ENCODE assay signal across 11 mouse cellular contexts in genomic region chr13:111792130-111792974, GRCm38 (mm10). TPM values are rescaled to one million over a fixed set of nuclear protein-coding genes. Genes with fewer than 3 reads are reported as not detected.
DNase-seq lines count a peak whose midpoint lies in the region; ATAC-seq and TF ChIP-seq lines count a peak whose summit lies in the region.
"Had no signal": no experiment of that assay in that cellular context is flagged by ENCODE, and none has a peak within 500 bp of the region (broad histone marks: within the 10 kb centered on the region; RNA-seq: fewer than 3 reads in every experiment).

No protein-coding gene starts in this region.

- H3K4me1 ChIP-seq in lung, embryonic 16.5 days (replicated peaks; ENCODE audit: control insufficient read depth, insufficient read depth, low read length), result peaks cover 79% of the 10 kb centered on the region

- no peak for ATAC-seq in lung, embryonic 16.5 days (ENCODE audit: low read depth)

- TF ChIP-seq CTCF in gastrocnemius, adult 2 months (IDR thresholded peaks at IDR 0.05), result no peak

- intact Hi-C loops in gastrocnemius, adult 2 months (cut with DNase I), result no loop called here

- H3K27ac ChIP-seq in gastrocnemius, adult 2 months, result peak overlapping the region; percentile 53; the same call in 1 of the 2 replicates
- H3K27ac ChIP-seq in lung, embryonic 16.5 days (ENCODE audit: low read length), result peak overlapping the region; percentile 27
- H3K27ac ChIP-seq: embryonic facial prominence, embryonic 12.5 days; layer of hippocampus, adult 2 months; liver, embryonic 14.5 days had no signal

- no peaks in the 10 kb centered on the region for H3K36me3 ChIP-seq in lung, embryonic 16.5 days (ENCODE audit: control insufficient read depth, insufficient read depth, low read length)
- H3K36me3 ChIP-seq: embryonic facial prominence, embryonic 12.5 days had no signal

- WGBS in lung, embryonic 16.5 days, result 17% methylated on average over 16 of the region's 16 CpGs

- peak overlapping the region; percentile 17; the same call in 1 of the 2 replicates for H3K4me3 ChIP-seq in gastrocnemius, adult 2 months
- no peak overlapping the region for H3K4me3 ChIP-seq in lung, embryonic 16.5 days (ENCODE audit: low read length)
- H3K4me3 ChIP-seq: embryonic facial prominence, embryonic 12.5 days; layer of hippocampus, adult 2 months had no signal

- no peaks in the 10 kb centered on the region for H3K27me3 ChIP-seq in lung, embryonic 16.5 days (ENCODE audit: control insufficient read depth, insufficient read depth, low read depth, low read length)
- H3K27me3 ChIP-seq: embryonic facial prominence, embryonic 12.5 days had no signal

- H3K9me3 ChIP-seq in lung, embryonic 16.5 days (ENCODE audit: control insufficient read depth, low read length), result no peaks in the 10 kb centered on the region
- H3K9me3 ChIP-seq: embryonic facial prominence, embryonic 12.5 days had no signal

- 0 out of 2 replicates have a peak overlapping the region, but pooled peaks have one; percentile 10 for H3K9ac ChIP-seq in lung, embryonic 16.5 days (ENCODE audit: low read length)
- H3K9ac ChIP-seq: embryonic facial prominence, embryonic 12.5 days; liver, embryonic 14.5 days had no signal

- H3K4me2 ChIP-seq in lung, embryonic 16.5 days (ENCODE audit: low read depth, low read length), result no peak overlapping the region
- H3K4me2 ChIP-seq: embryonic facial prominence, embryonic 12.5 days had no signal

- DNase-seq in gastrocnemius, adult 2 months, result peak; percentile 71
- no peak for DNase-seq in gastrocnemius, postnatal 25 days
- no peak for DNase-seq in lung, adult 18-20 months
- peak; percentile 88 for DNase-seq in cerebellum, adult 8-10 months
- peak; percentile 73 for DNase-seq in kidney, postnatal 10 days
- DNase-seq in ovary, postnatal 10 days (ENCODE audit: low spot score), result no peak
- no peak for DNase-seq in embryo, embryonic 10 days (ENCODE audit: low spot score)

RNA-seq across cellular contexts. Expression of gene Map3k1, which starts 16.4 kb away (rescaled TPM):
- 10 to 100 TPM in 1 of 2 experiments, 1 to 10 TPM in 1; 7.6 to 10.1 TPM for total RNA-seq in gastrocnemius, adult 2 months (2021)
- total RNA-seq in gastrocnemius, postnatal 25 days (2021), result 1 to 10 TPM; 8.0 to 9.3 TPM
- polyA plus RNA-seq in lung, embryonic 16.5 days (2015; fragmentation: Nextera tagmentation; extraction: Ambion mirVana), result 25.8 and 28.3 TPM in 2 replicates

Comparison
In these comparisons a context has a peak if more than half of its experiments do, and no peak if none do; other contexts are left out.
1. DNase-seq: peak in gastrocnemius, adult 2 months (single experiment), cerebellum, adult 8-10 months (single experiment) and kidney, postnatal 10 days (single experiment); none in gastrocnemius, postnatal 25 days (single experiment), lung, adult 18-20 months (0 of 2), ovary, postnatal 10 days (single experiment) and embryo, embryonic 10 days (single experiment).